ENCODE assay signal across 10 mouse cellular contexts in the genomic region with DNA sequence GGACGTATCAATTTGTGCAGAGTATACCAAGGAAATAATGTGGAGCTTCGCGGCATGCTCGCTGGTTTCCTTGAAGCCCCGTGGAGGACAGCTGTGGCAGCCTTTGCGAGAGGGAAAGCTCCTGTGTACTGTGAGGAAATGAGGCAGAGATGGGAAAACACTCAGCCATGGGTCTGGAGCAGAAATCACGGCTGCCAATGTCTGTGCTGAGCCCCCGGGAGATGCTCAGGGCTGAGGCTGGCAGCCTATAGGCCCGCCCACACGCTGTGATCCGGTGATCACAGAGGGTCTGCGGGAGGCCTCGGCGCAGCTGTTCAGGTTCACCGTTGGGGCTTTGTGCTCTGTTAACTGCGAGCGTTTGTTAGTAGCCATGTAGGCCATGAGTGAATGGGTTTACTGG. TPM values are rescaled to one million over a fixed set of nuclear protein-coding genes. Genes with fewer than 3 reads are reported as not detected.
A peak's percentile ranks its signal among the peaks of the same experiment; 100 is the strongest.
DNase-seq lines count a peak whose midpoint lies in the region; ATAC-seq lines count a peak whose summit lies in the region.
"Had no signal": no experiment of that assay in that cellular context is flagged by ENCODE, and none has a peak within 500 bp of the region (broad histone marks: within the 10 kb centered on the region; RNA-seq: fewer than 3 reads in every experiment).

No protein-coding gene starts in this region.

- H3K4me1 ChIP-seq in heart, embryonic 11.5 days (ENCODE audit: control insufficient read depth, insufficient read depth, low read length): no peaks in the 10 kb centered on the region
- peaks cover 15% of the 10 kb centered on the region for H3K4me1 ChIP-seq in limb, embryonic 12.5 days (replicated peaks)

- H3K36me3 ChIP-seq in heart, embryonic 11.5 days (ENCODE audit: control insufficient read depth, insufficient read depth, low read length): no peaks in the 10 kb centered on the region
- no peaks in the 10 kb centered on the region for H3K36me3 ChIP-seq in limb, embryonic 12.5 days

- no peak for ATAC-seq in heart, embryonic 11.5 days (replicated peaks; ENCODE audit: insufficient number of reproducible peaks, low FRiP score, low TSS enrichment)
- ATAC-seq in limb, embryonic 12.5 days (ENCODE audit: insufficient number of reproducible peaks, insufficient read depth, low FRiP score, low TSS enrichment, low read depth): peak; percentile 71; the same call in 1 of the 2 replicates
- ATAC-seq in CD4-positive, CD25-positive, alpha-beta regulatory T cell, adult 4 months: no peak

- H3K9ac ChIP-seq in heart, embryonic 11.5 days (ENCODE audit: low read depth, low read length): no peak overlapping the region
- peak overlapping the region; percentile 44; the same call in 1 of the 2 replicates for H3K9ac ChIP-seq in limb, embryonic 12.5 days (replicated peaks)

- H3K4me3 ChIP-seq in heart, embryonic 11.5 days (ENCODE audit: low read depth, low read length): no peak overlapping the region
- H3K4me3 ChIP-seq in limb, embryonic 12.5 days (replicated peaks): peak overlapping the region; percentile 22

- no peak for DNase-seq in heart, adult 11 months
- DNase-seq in thymus, postnatal 4 days: peak; percentile 50
- DNase-seq in thymus, postnatal 36 days: no peak
- DNase-seq in spleen, adult 18-20 months: no peak
- DNase-seq in left cerebral cortex, postnatal 36 days (ENCODE audit: low spot score in 2 of 2): no peak
- DNase-seq: thymus, adult 2 months had no signal

- H3K9me3 ChIP-seq in heart, embryonic 11.5 days (replicated peaks; ENCODE audit: control insufficient read depth, low read length): no peaks in the 10 kb centered on the region
- peaks cover 5% of the 10 kb centered on the region; the same call in 1 of the 2 replicates for H3K9me3 ChIP-seq in limb, embryonic 12.5 days

- no peaks in the 10 kb centered on the region for H3K27me3 ChIP-seq in heart, embryonic 11.5 days (ENCODE audit: control insufficient read depth, insufficient read depth, low read length)
- H3K27me3 ChIP-seq in limb, embryonic 12.5 days: no peaks in the 10 kb centered on the region
- H3K27me3 ChIP-seq: CH12.LX had no signal

- intact Hi-C loops in left cerebral cortex, postnatal 36 days (cut with DNase I): loop anchor here (5.0 kb wide), 1 partner anchor 66 kb away; the partner anchor contains the start of gene Tmem150c

- H3K4me2 ChIP-seq in heart, embryonic 11.5 days: peak overlapping the region; percentile 52
- peak overlapping the region; percentile 57 for H3K4me2 ChIP-seq in limb, embryonic 12.5 days

- WGBS in heart, embryonic 11.5 days (ENCODE audit: insufficient replicate concordance): 19% methylated on average over 17 of the region's 17 CpGs
- 5% methylated on average over 17 of the region's 17 CpGs for WGBS in limb, embryonic 12.5 days

- no peak overlapping the region for H3K27ac ChIP-seq in heart, embryonic 11.5 days (ENCODE audit: low read depth, low read length)
- H3K27ac ChIP-seq in limb, embryonic 12.5 days: peak overlapping the region; percentile 75

RNA-seq across cellular contexts. Expression of gene Enoph1, which starts 51.8 kb away (rescaled TPM):
- 28.0 and 31.2 TPM in 2 replicates for polyA plus RNA-seq in heart, embryonic 11.5 days (2014; fragmentation: Nextera tagmentation; extraction: Ambion mirVana)
- polyA plus RNA-seq in limb, embryonic 12.5 days (2016; fragmentation: Nextera tagmentation; extraction: Ambion mirVana): 48.2 and 52.1 TPM in 2 replicates
- total RNA-seq in left cerebral cortex, postnatal 36 days (2021): 10 to 100 TPM; 51.6 to 54.5 TPM
- 10 to 100 TPM; 30.4 to 31.8 TPM for polyA plus RNA-seq in CD4-positive, CD25-positive, alpha-beta regulatory T cell, adult 4 months (2017; shearing (Covaris generic))

RNA-seq across cellular contexts. Expression of gene Hnrnpdl, which starts 52.1 kb away (rescaled TPM):
- 117 and 125 TPM in 2 replicates for polyA plus RNA-seq in heart, embryonic 11.5 days (2014; fragmentation: Nextera tagmentation; extraction: Ambion mirVana)
- 257 and 266 TPM in 2 replicates for polyA plus RNA-seq in limb, embryonic 12.5 days (2016; fragmentation: Nextera tagmentation; extraction: Ambion mirVana)
- 100 to 1,000 TPM; 158 to 173 TPM for total RNA-seq in left cerebral cortex, postnatal 36 days (2021)
- polyA plus RNA-seq in CD4-positive, CD25-positive, alpha-beta regulatory T cell, adult 4 months (2017; shearing (Covaris generic)): 100 to 1,000 TPM; 120 to 126 TPM
